Mouse (Mus musculus): ENCODE measurements around the gene Hunk. TPM values are rescaled to one million over a fixed set of nuclear protein-coding genes. Genes with fewer than 3 reads are reported as not detected.

The Hunk gene
- total RNA-seq, 1 experiment from 2014 or later = 4.8 TPM

DNA sequence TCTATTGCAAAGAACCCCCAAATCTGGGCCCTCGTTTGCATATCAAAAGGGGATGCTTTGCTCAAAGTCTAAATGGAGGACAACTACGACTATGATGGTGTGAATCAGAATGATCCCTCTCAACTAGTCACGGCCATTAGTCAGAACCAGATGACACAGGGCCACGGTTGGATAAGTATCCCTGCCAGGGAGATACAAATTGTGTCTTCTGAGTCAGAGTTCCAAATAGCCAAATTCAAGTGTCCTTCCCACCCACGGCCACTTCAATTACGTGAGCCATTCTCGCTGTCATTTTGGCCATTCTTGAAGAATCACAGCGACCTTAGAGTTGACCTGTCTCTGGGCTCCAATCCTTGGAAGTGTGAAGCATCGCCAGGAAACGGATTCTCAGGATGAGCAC, 119.4 kb downstream of the Hunk start:
- peak; percentile 50 for DNase-seq

DNA sequence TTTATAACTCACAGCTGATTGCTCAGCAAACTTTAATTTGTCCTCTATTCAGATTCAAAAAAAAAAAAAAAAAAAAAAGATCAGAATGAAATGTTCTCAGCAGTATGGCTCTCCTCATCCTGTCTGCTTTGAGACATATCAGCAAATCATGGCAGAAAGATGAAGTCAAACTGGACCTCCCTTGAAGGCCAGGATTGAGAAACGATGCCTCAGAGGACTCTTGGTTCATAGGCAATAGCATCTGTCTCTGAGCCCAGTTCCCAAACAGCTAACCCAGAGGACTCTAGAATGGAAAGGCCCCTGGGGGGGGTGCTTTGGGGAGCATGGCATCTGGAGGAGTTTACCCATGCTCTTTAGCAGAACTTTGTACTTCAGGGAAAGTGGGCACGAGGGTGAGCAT, 119.9 kb downstream of the Hunk start:
- no peak for DNase-seq

DNA sequence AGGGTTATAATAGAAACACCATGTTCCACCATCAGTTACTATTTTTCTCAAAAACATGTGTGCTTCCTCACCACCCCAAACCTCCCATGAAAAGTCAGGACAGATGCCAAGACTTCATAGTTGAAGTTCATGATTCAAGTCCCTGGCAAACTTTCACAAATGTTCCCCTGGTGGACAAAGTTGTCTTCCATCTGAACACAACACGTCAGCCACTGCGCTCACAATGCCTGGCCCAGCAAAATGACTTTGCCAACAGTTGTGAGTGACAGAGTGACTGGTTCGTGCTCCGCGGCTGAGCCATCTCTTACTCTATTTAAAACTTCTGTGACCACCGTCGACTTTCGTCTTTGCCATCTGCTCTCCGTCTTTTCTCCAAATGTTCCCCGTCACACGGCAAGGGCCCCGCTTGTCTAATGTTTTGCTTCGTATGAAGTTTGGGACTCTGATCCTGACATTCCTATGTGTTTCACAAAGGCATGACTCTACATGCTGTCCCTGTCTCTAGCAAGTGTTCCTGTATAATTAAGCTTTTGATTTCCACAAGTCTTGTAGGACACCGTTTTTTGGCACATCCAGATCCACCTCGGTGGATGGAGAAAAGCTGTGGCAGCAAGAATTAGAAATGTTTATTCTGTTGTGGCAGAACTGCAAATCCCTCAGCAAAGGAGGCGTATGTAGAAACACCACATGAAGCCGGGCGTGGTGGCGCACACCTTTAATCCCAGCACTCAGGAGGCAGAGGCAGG, 125.9 kb downstream of the Hunk start:
- peak; percentile 17 for DNase-seq

DNA sequence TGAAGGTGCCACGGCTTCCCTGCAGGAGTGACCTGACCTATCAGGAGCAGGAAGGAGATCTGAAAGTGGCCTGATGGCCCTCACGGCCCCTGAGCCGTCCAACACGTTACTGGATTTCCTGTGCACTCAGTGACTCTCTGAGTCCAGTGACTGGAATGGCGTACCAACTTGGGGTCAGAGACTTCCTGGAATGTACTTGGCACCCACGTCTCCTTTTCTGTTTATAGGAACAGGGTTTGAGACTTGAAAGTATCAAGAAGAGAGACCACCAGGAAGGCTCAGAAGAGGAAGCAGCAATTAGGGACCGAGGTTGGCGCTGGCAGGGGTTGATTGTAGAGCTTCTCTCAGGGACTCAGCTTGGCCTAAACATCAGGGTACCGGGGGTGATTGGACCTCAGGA, 131.2 kb downstream of the Hunk start:
- DNase-seq = no peak

DNA sequence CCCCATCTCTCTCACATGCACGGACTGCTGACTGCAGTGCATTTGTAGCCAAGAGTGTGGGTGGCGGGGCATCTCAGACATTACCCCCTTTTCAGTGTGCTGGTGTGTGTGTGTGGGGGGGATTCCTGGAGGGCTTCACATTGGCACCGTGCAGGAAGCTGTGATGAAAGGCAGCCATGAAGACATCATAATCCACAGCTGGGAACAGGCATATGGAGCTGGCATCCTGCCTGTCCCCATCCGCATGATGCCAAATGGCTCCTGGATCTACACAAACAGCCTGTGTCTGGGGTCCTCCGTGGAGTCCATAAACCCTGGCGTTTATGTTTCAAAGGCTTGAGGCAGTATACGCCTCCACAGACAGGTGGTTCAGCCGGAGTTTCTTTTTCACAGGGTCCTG, 132.4 kb downstream of the Hunk start:
- no peak for DNase-seq

DNA sequence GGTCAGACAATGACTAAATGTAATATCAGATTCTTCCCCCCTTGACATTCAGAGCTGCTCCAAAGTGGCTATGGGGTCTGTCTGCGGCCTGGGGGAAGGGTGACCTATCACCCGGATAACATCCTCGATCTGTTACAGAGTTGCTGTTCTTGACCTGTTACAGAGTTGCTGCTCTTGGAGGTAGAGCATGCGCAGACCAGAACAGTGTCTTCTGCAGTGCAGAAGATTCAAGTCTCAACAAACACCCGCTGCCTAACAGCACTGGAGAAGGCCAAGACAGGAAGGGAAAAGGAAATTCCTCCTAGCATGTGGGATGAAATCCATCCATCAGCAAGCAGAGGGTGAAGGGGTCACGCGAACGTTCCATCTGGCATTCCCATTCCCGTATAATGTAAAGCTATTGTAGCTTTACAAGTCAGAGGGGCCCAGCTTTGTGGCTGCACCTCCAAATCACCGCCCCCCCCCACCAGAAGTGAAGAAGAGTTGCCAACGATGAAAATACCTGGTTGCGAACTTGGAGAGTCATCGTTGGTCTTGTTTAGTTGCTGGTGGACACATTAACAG, 133.0 kb downstream of the Hunk start:
- no peak for DNase-seq

DNA sequence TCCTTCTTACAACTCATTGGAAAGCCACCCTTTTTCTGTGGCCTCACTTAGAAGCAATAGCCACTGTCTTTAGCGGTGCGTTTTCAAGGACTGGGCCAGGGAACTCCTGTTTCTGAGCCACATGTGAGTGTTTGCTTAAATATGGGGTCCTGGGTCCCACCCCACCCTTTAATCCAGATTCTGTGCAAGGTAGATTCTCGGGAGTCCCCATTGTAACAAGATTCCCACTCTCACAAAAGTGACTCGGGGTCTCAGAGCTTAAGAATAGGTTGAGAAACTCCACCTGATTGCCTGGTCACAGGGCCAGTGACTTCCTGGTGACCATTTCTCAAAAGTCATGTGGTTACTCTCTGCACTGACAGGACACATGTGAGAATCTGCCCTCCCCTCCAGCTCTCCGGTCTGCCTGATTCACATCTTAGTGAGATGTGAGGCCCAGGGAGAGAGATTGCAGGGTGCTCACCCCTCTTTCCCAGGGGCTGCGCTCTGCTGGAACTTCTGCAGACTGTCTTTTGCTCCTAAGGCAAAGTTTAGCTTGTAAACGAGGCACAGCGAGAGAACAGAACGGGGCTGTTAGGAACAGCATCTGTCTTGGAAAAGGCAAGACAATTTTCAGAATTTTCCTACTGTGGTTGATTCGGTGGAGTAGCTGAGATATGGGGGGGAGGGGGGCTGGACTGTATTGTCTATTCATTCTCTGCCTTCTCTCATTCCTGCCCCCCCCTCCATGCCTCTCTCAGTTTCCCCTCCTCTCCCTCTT, 135.6 kb downstream of the Hunk start:
- no peak for DNase-seq

DNA sequence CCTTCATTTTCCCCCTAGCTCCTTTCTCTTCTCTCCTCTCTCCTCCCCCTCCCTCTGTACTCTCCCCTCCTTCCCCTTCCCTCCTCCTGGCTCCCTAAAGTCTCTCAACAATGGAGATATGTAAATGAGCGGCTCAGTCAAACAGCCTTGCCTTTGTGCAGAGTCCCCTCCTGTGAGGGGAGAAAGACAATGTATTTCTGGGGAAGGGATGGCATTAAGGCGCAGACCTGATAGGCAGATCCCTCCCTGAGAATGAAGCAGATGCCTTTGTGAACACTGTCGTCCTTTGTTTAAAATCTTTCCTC, 136.1 kb downstream of the Hunk start:
- no peak for DNase-seq

DNA sequence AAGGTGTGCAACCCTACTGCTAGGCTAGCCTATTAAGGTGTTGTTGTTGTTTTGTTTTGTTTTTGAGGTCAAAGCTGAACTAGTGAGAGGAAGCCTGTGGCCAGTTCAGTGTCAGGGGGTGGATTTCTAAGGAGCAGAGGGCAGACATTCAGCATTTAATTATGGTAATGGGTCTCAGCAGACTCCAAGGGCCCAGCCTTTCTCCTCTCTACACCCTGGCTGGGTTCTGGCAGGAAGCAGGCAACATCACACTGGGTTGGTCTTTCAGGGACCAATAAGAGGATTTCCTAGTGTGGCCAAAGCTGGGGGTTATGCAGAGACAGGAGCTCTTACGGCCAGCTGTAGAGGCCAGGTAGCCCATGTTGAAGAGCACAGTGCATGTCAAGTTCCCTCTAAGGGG, 136.8 kb downstream of the Hunk start:
- DNase-seq = no peak

DNA sequence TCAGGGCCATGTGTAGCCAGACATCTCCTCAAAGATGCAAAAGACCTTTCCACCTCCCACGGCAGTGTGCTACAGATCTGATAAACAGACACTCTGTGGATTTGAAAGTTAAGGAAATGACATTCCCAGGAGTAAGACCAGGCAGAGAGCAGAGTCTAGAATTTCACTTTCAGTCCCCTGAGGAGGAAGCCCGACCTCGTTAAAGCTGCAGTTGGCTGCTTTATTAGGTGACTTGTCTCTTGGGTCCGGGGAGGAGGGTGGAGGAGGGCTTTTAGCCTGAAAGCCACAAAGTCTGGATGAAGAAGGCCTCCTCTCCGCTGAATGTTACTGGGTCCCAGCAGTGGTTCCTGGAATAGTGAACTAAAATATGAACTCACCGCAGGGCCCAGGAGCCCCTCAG, 137.6 kb downstream of the Hunk start:
- peak; percentile 24 for DNase-seq

DNA sequence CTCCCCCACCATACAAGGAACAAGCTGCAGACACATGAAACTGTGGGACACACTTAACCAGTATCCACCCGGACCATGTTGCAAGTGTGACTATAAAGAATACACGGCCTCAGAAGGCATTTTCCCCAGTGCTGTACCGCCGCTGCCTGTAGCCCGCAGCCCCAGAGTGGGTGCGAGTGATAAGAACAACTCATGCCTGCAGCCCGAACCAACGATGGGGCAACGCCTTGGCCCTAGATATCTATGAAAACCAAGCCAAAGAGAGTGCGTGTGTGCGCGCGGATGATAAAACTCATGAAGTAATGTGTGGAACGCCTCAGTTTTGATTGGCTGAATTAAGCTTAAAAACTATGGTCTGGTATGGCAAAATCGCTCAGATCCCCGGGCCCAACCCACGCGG, 138.1 kb downstream of the Hunk start:
- DNase-seq = no peak

DNA sequence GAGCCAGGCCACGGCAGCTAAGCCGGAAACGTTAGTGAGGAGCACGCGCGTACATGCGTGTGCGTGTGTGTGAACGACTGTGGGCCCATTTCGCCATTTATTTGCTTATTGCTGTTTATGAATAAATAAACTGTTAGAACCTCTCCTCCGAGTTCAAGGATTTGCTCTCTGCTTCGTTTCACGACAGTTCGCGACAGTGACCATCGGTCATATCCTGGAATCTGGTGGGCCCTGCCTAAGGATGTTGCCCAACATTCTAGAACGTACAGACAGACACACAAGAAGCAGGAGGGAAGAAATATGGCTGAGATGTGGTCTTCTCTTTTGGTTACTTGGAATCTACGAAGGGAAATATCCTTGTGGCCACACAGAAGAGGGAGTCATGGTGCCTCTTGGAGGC, 138.6 kb downstream of the Hunk start:
- no peak for DNase-seq

DNA sequence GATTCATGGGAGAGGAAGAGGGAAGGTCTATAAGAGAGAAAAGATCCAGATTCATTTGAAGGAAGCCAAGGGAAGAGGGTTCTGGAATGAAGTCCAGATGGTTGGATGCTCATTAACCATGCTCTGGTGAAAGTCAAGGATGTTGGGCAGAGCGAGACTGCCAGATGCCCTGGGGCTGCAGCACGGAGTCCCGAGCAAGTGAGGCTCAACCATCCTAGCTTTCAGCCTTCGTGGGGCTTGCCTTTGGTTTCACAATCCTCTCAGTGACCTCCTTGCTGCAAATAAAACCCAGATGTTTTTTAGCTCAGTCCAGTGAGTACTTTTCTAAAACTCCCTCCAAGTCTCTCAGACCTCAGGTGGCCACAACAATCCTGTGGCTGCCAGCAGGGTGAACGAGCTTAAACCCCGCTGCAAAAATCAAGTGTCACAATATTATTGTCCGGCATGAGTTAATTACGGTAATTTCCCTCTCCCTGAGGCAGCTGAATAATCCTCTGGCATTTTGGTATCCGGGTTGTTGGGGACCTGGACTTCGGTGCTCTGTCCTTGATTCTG, 147.4 kb downstream of the Hunk start:
- no peak for DNase-seq

DNA sequence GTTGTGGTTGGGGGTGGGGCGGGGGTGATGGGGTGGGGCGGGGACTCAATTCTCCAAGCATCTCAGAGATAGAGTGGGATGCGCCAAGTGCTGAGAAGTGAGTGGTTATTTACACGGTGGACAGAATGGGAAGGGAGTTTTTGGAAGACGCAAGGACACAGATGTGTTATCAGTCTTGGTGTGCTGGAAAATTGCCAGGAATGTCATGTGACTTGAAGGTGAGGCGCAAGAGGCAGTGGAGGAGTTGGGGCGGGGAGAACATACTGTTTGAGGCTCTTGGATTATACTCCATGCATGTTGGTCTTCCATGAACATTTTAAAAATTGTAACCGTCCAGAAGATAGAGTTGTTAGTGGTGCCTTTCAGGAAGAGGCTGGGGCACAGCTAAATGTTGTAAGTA, 148.8 kb downstream of the Hunk start:
- DNase-seq = peak; percentile 70

DNA sequence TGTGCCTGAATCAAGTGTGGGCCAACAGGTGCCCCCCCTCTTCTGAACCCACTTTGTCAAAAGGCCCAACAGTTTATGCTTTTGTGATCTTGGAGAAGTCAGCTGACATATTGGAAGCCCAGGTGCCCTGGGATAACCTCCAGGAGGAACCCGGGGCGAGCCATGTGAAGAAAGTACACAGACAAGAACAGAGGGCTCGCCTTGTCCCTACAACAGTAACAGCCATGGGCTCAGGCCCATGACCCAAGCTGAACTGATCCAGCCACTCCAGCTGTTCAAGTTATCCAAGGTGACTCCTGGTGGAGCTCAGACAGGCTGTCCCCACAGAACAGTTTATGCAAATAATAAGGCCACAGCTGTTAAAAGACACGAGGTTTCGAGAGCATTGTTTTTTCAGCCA, 153.1 kb downstream of the Hunk start:
- DNase-seq = no peak

DNA sequence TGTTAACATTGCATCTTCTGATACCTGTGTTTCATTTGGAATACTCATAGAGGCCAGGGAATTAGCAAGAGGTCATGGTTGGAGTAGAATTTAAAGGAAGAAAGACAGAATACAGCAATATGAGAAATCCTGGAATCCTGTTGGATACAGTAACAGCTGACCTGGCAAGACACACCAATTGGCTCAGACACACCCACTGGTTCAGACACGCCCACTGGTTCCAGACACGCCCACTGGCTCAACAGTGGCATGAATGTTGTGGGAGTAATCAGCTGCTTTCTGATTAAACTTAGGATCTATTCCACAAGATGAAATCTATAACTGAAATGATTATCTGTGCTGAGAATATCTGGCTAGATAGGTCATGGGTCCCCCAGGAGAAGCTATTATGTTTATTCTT, 155.4 kb downstream of the Hunk start:
- no peak for DNase-seq

DNA sequence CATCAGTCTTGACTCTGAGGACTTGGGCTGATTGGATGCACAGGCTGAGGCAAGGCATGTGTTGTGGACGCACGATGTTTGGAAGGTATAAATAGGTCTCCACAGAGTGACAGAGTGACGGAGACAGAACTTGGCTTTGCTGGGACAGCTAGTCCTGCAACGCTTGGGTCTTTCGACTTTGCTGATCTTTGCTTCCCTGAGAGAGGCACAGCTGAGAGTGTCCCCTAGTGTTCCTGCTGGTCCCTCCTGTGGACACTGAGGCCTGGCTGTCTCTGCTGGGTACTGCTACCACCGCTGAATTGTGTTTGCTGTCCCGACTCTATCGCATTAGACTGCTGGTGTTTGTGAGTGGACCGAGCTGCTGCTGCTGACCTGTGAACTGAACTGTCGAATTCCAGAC, 156.6 kb downstream of the Hunk start:
- DNase-seq = no peak

DNA sequence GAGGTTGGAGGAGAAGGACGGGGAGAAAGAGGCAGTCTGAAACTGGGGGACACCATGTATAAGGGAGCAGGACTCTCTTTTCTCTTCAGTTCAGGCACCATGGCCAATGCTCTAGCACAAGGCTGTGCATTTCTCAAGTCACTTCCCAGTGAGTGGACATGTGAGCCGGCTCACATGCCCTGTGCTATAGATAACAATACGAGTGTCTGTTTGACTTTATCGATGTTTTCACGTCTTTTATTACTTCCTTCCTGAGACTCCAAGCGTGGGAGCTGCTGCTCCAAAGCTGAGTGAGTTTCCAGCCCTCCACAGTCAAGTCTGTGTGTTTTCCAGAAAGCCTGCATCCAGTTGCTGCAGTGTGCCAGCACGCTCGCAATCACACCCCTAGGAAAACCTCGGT, 158.4 kb downstream of the Hunk start:
- no peak for DNase-seq

DNA sequence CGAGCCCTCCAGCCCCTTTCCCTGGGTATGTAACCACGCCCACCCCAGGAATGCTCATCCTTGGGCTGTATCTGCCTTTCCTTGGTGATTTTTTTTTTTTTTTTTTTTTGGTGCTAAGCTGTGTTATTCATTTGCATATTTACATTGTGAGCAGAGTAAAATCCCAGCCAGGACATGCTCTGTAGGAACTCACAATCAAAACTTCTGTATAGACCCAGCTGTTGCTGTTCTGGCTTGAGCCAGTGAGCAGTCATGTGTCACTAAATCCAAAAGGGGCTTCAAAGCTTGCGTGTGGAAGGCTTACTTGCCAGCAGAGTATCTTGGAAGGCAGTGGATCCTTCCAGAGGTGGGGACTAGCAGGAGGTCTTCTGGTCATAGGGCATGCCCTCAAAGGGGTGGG, 159.7 kb downstream of the Hunk start:
- DNase-seq = no peak

DNA sequence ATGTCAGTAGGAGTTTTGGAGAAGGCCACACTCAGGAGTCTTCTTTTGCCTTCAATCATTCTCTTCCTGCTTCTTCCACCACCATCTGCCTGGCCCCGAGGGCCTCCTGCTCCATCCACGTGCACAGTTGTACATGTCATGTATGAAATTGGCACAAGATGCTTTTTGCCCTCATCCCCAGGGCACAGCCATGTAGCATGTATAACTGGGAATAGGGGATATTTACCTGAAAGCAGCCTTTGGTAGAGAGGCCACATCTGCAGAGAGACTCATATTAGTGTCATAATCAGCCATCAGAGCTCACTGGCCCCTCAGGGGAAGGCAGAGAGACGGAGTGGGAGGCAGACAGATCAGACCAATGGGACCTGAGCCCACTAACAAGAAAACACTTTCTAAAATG, 160.8 kb downstream of the Hunk start:
- DNase-seq = no peak

DNA sequence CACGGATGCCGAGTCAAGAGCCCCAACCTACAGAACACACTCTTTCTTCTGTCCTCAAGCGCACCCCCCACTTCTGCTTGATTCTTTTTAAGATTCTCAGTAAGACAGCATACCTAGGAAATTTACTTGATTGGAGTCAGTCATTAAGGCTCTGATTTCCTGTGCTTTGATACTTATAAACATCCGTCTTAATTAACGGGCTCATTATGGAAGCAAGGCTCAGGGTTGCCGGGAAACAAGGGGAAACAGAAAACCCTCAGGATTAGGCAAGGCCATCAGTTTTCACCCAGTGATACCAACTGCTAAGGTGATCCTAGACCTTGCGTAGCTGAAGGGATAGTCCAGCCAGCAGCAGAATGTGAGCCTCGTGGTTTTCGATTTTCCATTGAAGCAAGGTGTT, 162.2 kb downstream of the Hunk start:
- DNase-seq = no peak

Measured in adrenal gland, postnatal 14 days (tissue).